ENCODE assay signal across 20 mouse cellular contexts in genomic region chr1:94791052-94791451, GRCm38 (mm10).
DNase-seq lines count a peak whose midpoint lies in the region; ATAC-seq and TF ChIP-seq lines count a peak whose summit lies in the region.
"Had no signal": no experiment of that assay in that cellular context is flagged by ENCODE, and none has a peak within 500 bp of the region (broad histone marks: within the 10 kb centered on the region; RNA-seq: fewer than 3 reads in every experiment).

No protein-coding gene starts in this region.

- H3K27ac ChIP-seq in MEL (ENCODE audit: control insufficient read depth, low read depth, low read length) = peak overlapping the region; percentile 51
- H3K27ac ChIP-seq in embryonic facial prominence, embryonic 14.5 days (replicated peaks; ENCODE audit: low read depth, low read length) = no peak overlapping the region
- H3K27ac ChIP-seq in liver, embryonic 13.5 days = no peak overlapping the region
- no peak overlapping the region for H3K27ac ChIP-seq in midbrain, embryonic 14.5 days (replicated peaks; ENCODE audit: low read depth, low read length)
- H3K27ac ChIP-seq: forebrain, embryonic 15.5 days; neural tube, embryonic 12.5 days had no signal

- peak overlapping the region; percentile 30 to 48 for H3K4me3 ChIP-seq in MEL (ENCODE audit: control insufficient read depth in 1 of 2, insufficient read depth in 1 of 2, low read depth in 2 of 2, low read length in 2 of 2)
- H3K4me3 ChIP-seq in embryonic facial prominence, embryonic 14.5 days (ENCODE audit: low read depth, low read length) = no peak overlapping the region
- no peak overlapping the region for H3K4me3 ChIP-seq in liver, embryonic 13.5 days (replicated peaks)
- H3K4me3 ChIP-seq in midbrain, embryonic 14.5 days (replicated peaks; ENCODE audit: low read depth, low read length) = no peak overlapping the region
- H3K4me3 ChIP-seq: forebrain, embryonic 15.5 days; neural tube, embryonic 12.5 days had no signal

- H3K4me2 ChIP-seq in embryonic facial prominence, embryonic 14.5 days (ENCODE audit: low read depth, low read length) = peak overlapping the region; percentile 8; the same call in 1 of the 2 replicates
- peak overlapping the region; percentile 33; the same call in 1 of the 2 replicates for H3K4me2 ChIP-seq in liver, embryonic 13.5 days
- no peak overlapping the region for H3K4me2 ChIP-seq in midbrain, embryonic 14.5 days (ENCODE audit: low read length)
- H3K4me2 ChIP-seq: forebrain, embryonic 15.5 days; midbrain, embryonic 11.5 days; neural tube, embryonic 12.5 days had no signal

- peak overlapping the region; percentile 37 for H3K9ac ChIP-seq in MEL (ENCODE audit: control insufficient read depth, low read depth, low read length, poor library complexity, severe bottlenecking)
- no peak overlapping the region for H3K9ac ChIP-seq in embryonic facial prominence, embryonic 14.5 days (ENCODE audit: low read depth, low read length)
- H3K9ac ChIP-seq in liver, embryonic 13.5 days = no peak overlapping the region
- H3K9ac ChIP-seq in midbrain, embryonic 14.5 days (replicated peaks; ENCODE audit: low read length) = no peak overlapping the region
- H3K9ac ChIP-seq: forebrain, embryonic 15.5 days; neural tube, embryonic 12.5 days had no signal

- 36% methylated on average over 6 of the region's 6 CpGs for WGBS in embryonic facial prominence, embryonic 14.5 days
- WGBS in liver, embryonic 13.5 days (ENCODE audit: insufficient replicate concordance) = 7% methylated on average over 6 of the region's 6 CpGs
- 69% methylated on average over 6 of the region's 6 CpGs for WGBS in midbrain, embryonic 14.5 days

- no peak for TF ChIP-seq POLR2A in MEL (IDR thresholded peaks at IDR 0.05; ENCODE audit: control insufficient read depth in 1 of 2, insufficient read depth in 1 of 2, low read depth in 1 of 2, low read length in 2 of 2, poor library complexity in 1 of 2)

- no peak for ATAC-seq in embryonic facial prominence, embryonic 14.5 days (ENCODE audit: low read depth)
- ATAC-seq in liver, embryonic 13.5 days (ENCODE audit: low read depth) = peak; percentile 74
- ATAC-seq in megakaryocyte-erythroid progenitor cell, adult 5-6 weeks (replicated peaks; ENCODE audit: low FRiP score, low TSS enrichment, poor library complexity, severe bottlenecking) = peak; percentile 94
- ATAC-seq in midbrain, embryonic 14.5 days (ENCODE audit: low FRiP score, low TSS enrichment) = no peak
- ATAC-seq: forebrain, embryonic 15.5 days had no signal

- no peaks in the 10 kb centered on the region for H3K27me3 ChIP-seq in MEL (ENCODE audit: control insufficient read depth in 1 of 2, insufficient read depth in 2 of 2, low read length in 2 of 2)
- no peaks in the 10 kb centered on the region for H3K27me3 ChIP-seq in embryonic facial prominence, embryonic 14.5 days (replicated peaks; ENCODE audit: control insufficient read depth, insufficient read depth, low read length)
- no peaks in the 10 kb centered on the region for H3K27me3 ChIP-seq in liver, embryonic 13.5 days
- H3K27me3 ChIP-seq in midbrain, embryonic 14.5 days (ENCODE audit: control insufficient read depth, insufficient read depth, low read length) = no peaks in the 10 kb centered on the region
- H3K27me3 ChIP-seq: forebrain, embryonic 15.5 days; neural tube, embryonic 12.5 days had no signal

- no peaks in the 10 kb centered on the region for H3K9me3 ChIP-seq in MEL (replicated peaks; ENCODE audit: insufficient read depth, low read length)
- H3K9me3 ChIP-seq in embryonic facial prominence, embryonic 14.5 days (ENCODE audit: control insufficient read depth, low read length) = no peaks in the 10 kb centered on the region
- H3K9me3 ChIP-seq in liver, embryonic 13.5 days (replicated peaks) = no peaks in the 10 kb centered on the region
- H3K9me3 ChIP-seq in midbrain, embryonic 14.5 days (ENCODE audit: control insufficient read depth, low read length) = no peaks in the 10 kb centered on the region
- H3K9me3 ChIP-seq: forebrain, embryonic 15.5 days; neural tube, embryonic 12.5 days had no signal

- no peaks in the 10 kb centered on the region for H3K79me2 ChIP-seq in MEL (ENCODE audit: control insufficient read depth, insufficient read depth, low read length, poor library complexity)

- DNase-seq in MEL (ENCODE audit: low read depth, low spot score) = peak; percentile 77
- DNase-seq in embryonic facial prominence, embryonic 14.5 days (ENCODE audit: low spot score) = no peak
- DNase-seq in liver, embryonic 13.5 days = no peak
- DNase-seq in left cerebral cortex, postnatal 4 days = no peak
- DNase-seq in heart, postnatal 14 days = no peak
- no peak for DNase-seq in midbrain, embryonic 14.5 days
- DNase-seq: adrenal gland, postnatal 14 days; cerebellum, adult 11-12 months; cerebellum, postnatal 25 days; kidney, adult 11 months; kidney, postnatal 10 days; layer of hippocampus, postnatal 36 days; lung, adult 2 months; lung, postnatal 36 days; right cerebral cortex, adult 18-20 months; thymus, postnatal 25 days had no signal

- TF ChIP-seq RAD21 in MEL (IDR thresholded peaks at IDR 0.05; ENCODE audit: low read depth, low read length) = no peak

- intact Hi-C loops in left cerebral cortex, postnatal 4 days (cut with DNase I) = no loop called here
- intact Hi-C loops in heart, postnatal 14 days (cut with DNase I) = no loop called here

- H3K36me3 ChIP-seq in MEL (ENCODE audit: control insufficient read depth in 1 of 2, insufficient read depth in 2 of 2, low read length in 2 of 2) = peaks cover 0 to 8% of the 10 kb centered on the region in 2 experiments; a peak in 2 of 4 replicates
- H3K36me3 ChIP-seq in embryonic facial prominence, embryonic 14.5 days (ENCODE audit: control insufficient read depth, insufficient read depth, low read length) = no peaks in the 10 kb centered on the region
- no peaks in the 10 kb centered on the region for H3K36me3 ChIP-seq in liver, embryonic 13.5 days
- H3K36me3 ChIP-seq in midbrain, embryonic 14.5 days (ENCODE audit: control insufficient read depth, insufficient read depth, low read length) = no peaks in the 10 kb centered on the region
- H3K36me3 ChIP-seq: forebrain, embryonic 15.5 days; neural tube, embryonic 12.5 days had no signal

- TF ChIP-seq CTCF in MEL (IDR thresholded peaks at IDR 0.05 in 2 of 3, conservative IDR thresholded peaks at IDR 0.05 in 1 of 3; ENCODE audit: control insufficient read depth in 1 of 3, insufficient read depth in 1 of 3, low read depth in 2 of 3, low read length in 3 of 3, poor library complexity in 1 of 3, severe bottlenecking in 1 of 3) = no peak

- peak; percentile 92 to 94 for TF ChIP-seq EP300 in MEL (IDR thresholded peaks at IDR 0.05; ENCODE audit: low read depth in 1 of 2, low read length in 2 of 2)

- H3K4me1 ChIP-seq in MEL (ENCODE audit: control insufficient read depth in 1 of 2, insufficient read depth in 2 of 2, low read length in 2 of 2) = peaks cover 0 to 6% of the 10 kb centered on the region in 2 experiments; a peak in 2 of 4 replicates
- H3K4me1 ChIP-seq in embryonic facial prominence, embryonic 14.5 days (ENCODE audit: control insufficient read depth, insufficient read depth, low read length) = no peaks in the 10 kb centered on the region
- no peaks in the 10 kb centered on the region for H3K4me1 ChIP-seq in liver, embryonic 13.5 days (replicated peaks)
- 0 out of 2 replicates have a peak, but pooled peaks cover 5% of the 10 kb centered on the region for H3K4me1 ChIP-seq in midbrain, embryonic 14.5 days (ENCODE audit: control insufficient read depth, insufficient read depth, low read length)
- H3K4me1 ChIP-seq: forebrain, embryonic 15.5 days had no signal

TF ChIP-seq in MEL, 35 proteins besides CTCF, POLR2A, EP300 and RAD21:
- TF ChIP-seq HCFC1 (IDR thresholded peaks at IDR 0.05; ENCODE audit: low read depth, low read length) (no peak), TCF12 (IDR thresholded peaks at IDR 0.05; ENCODE audit: low read depth, low read length) (peak; percentile 90), MXI1 (IDR thresholded peaks at IDR 0.05; ENCODE audit: low read depth, low read length) (peak; percentile 84), BHLHE40 (IDR thresholded peaks at IDR 0.05; ENCODE audit: borderline replicate concordance, low read depth, low read length) (peak; percentile 80; the same call in 1 of the 2 replicates), E2F4 (IDR thresholded peaks at IDR 0.05; ENCODE audit: borderline replicate concordance, low read depth, low read length) (no peak), USF2 (IDR thresholded peaks at IDR 0.05; ENCODE audit: borderline replicate concordance in 1 of 2, insufficient read depth in 1 of 2, low read depth in 1 of 2, low read length in 2 of 2) (peak in 1 of 2 experiments; percentile 26; a peak in 1 of 4 replicates), KAT2A (conservative IDR thresholded peaks at IDR 0.05; ENCODE audit: low read depth, low read length) (no peak), CHD2 (IDR thresholded peaks at IDR 0.05; ENCODE audit: low read length) (peak; percentile 57), MYC (IDR thresholded peaks at IDR 0.05; ENCODE audit: low read depth, low read length) (peak; percentile 78; the same call in 1 of the 2 replicates), SIN3A (IDR thresholded peaks at IDR 0.05; ENCODE audit: low read length) (peak; percentile 91), GATA1 (IDR thresholded peaks at IDR 0.05; ENCODE audit: low read depth, low read length) (peak; percentile 87), ZNF384 (IDR thresholded peaks at IDR 0.05; ENCODE audit: low read depth, low read length) (peak; percentile 72), ZKSCAN1 (IDR thresholded peaks at IDR 0.05; ENCODE audit: low read depth, low read length) (no peak), USF1 (IDR thresholded peaks at IDR 0.05; ENCODE audit: low read depth, low read length) (peak; percentile 84), ETS1 (IDR thresholded peaks at IDR 0.05; ENCODE audit: low read depth, low read length) (peak; percentile 81), MYB (IDR thresholded peaks at IDR 0.05; ENCODE audit: low read depth, low read length) (peak; percentile 73), RCOR1 (IDR thresholded peaks at IDR 0.05; ENCODE audit: low read depth, low read length) (peak; percentile 77), ZC3H11A (IDR thresholded peaks at IDR 0.05; ENCODE audit: low read depth, low read length) (no peak), JUND (IDR thresholded peaks at IDR 0.05; ENCODE audit: low read depth, low read length) (no peak), MAFK (IDR thresholded peaks at IDR 0.05; ENCODE audit: borderline replicate concordance, low read depth, low read length) (no peak; the same call in 1 of the 2 replicates), MAX (IDR thresholded peaks at IDR 0.05; ENCODE audit: low read length) (peak; percentile 82), POLR2AphosphoS5 (IDR thresholded peaks at IDR 0.05; ENCODE audit: borderline replicate concordance, low read depth, low read length) (no peak), TAL1 (IDR thresholded peaks at IDR 0.05; ENCODE audit: low read length) (no peak)
TF ChIP-seq in MEL: peak in this region for 14.

Comparison
In these comparisons a context has a peak if more than half of its experiments do, and no peak if none do; other contexts are left out.
1. H3K4me3 ChIP-seq: peak in MEL (2 of 2); none in embryonic facial prominence, embryonic 14.5 days (single experiment), liver, embryonic 13.5 days (single experiment) and midbrain, embryonic 14.5 days (single experiment).
2. ATAC-seq: peak in liver, embryonic 13.5 days (single experiment) and megakaryocyte-erythroid progenitor cell, adult 5-6 weeks (single experiment); none in embryonic facial prominence, embryonic 14.5 days (single experiment) and midbrain, embryonic 14.5 days (single experiment).